Mouse (Mus musculus) liver, adult 2 months (tissue): ENCODE measurements around the gene Mcrip1.

Experiments used
- CTCF ChIP-seq: fragments of 200-500 bp; IDR thresholded peaks from 2 replicates; pipeline ENCODE4 v1.5.1; 2011; ENCODE audit warnings: low read depth, low read length, control low read depth
- POLR2A ChIP-seq: fragments of 200-500 bp; IDR thresholded peaks from 2 replicates; pipeline ENCODE4 v1.6.1; 2011; ENCODE audit warnings: low read length, control low read depth; ENCODE audit not compliant: insufficient read depth; ENCODE audit errors: extremely low read depth

DNA sequence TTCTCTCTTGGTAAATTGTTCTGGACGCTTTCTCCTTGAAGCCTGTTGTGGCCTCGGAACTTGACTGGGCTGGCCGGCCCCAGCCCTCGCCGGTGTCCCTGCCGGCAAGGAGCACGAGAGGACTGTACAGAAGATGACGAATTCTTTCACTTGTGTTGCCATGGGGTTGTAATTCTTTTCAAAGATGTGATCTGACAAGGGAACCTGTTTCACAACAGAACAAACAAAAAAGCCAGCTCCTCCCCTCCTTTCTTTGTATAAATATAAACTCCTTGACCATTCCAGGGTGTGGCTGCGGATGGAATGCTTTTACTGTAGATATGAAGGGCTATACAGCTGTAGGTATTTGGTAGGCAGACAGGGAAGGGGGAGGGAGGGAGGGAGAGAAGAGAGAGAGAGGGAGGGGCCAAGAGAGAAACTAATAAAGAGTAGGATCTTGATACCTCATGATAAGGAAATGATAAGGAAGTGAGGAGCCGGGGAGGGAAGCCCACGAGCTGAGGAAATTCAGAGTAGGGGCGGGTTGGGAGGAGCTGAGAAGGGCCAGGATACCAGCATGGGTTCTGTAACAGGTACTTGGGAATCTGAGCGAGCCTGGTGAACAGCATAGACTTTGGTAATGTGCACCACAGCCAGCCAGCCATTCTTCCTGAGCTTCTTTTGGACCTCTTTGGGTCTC is 41.8 kb downstream of the Mcrip1 start:
- no peak for TF ChIP-seq POLR2A
- TF ChIP-seq CTCF: no peak
